Mouse (Mus musculus): ENCODE measurements around the gene Htra3.

GRCm38 (mm10) chr5:35631755-35632154, 47.8 kb downstream of the Htra3 start:
- no peak for TF ChIP-seq POLR2A (IDR thresholded peaks at IDR 0.05; ENCODE audit: low read depth, low read length)
- TF ChIP-seq CTCF (conservative IDR thresholded peaks at IDR 0.05; ENCODE audit: insufficient read depth, insufficient read length, low read depth, low read length), result no peak
